Mouse (Mus musculus): ENCODE results near the gene Gm20431. TPM values are rescaled to one million over a fixed set of nuclear protein-coding genes. Genes with fewer than 3 reads are reported as not detected.

Gm20431 gene
- polyA plus RNA-seq, 1 experiment, result 15.1 TPM

DNA sequence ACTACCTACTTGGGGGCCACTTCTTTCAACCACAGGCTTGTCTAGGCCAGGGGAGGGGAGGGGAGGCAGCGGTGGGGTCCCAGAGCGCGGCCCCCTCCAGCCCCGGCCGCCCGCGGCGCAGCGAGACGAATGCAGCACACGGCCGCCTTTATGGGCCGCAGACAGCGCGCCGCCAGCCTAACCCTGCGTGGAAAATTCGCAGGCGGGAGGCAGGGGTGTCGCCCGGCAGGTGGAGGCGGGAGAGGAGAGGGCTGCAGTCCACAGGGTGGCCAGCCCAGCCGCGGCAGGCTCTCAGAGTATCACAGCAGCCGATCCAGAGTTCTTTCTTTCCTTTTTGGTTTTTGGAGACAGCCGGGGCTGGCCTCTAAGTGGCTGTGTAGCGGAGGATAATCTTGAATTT is 101.9 kb downstream of the Gm20431 start:
- no peak overlapping the region for H3K27ac ChIP-seq (ENCODE audit: insufficient read depth, low read length)
- no peak overlapping the region for H3K4me3 ChIP-seq (replicated peaks; ENCODE audit: insufficient read depth, low read depth, low read length)
- 17% methylated on average over 27 of the region's 27 CpGs for WGBS
- H3K27me3 ChIP-seq (ENCODE audit: control insufficient read depth, insufficient read depth, low read length), result no peaks in the 10 kb centered on the region; the same call in 1 of the 2 replicates
- no peak for DNase-seq
- TF ChIP-seq CTCF (IDR thresholded peaks at IDR 0.05; ENCODE audit: borderline replicate concordance, insufficient read depth, low read depth, low read length) (no peak), POLR2A (IDR thresholded peaks at IDR 0.05; ENCODE audit: borderline replicate concordance, insufficient read depth, low read length) (no peak)
- no peaks in the 10 kb centered on the region for H3K4me1 ChIP-seq (ENCODE audit: control insufficient read depth, insufficient read depth, low read length)

Other genes starting within 250 kb of the Gm20431 start
- gene Slc9a8, start 239.8 kb downstream of the Gm20431 start, polyA plus RNA-seq (2012; rRNA removed), result 60.9 and 63.5 TPM in 2 replicates
- 101 and 106 TPM in 2 replicates for gene Rnf114, start 168.9 kb downstream of the Gm20431 start, polyA plus RNA-seq (2012; rRNA removed)
- 80.2 and 88.0 TPM in 2 replicates for gene Spata2, start 168.6 kb downstream of the Gm20431 start, polyA plus RNA-seq (2012; rRNA removed)
- gene Snai1, start 123.3 kb downstream of the Gm20431 start, polyA plus RNA-seq (2012; rRNA removed), result 1.1 and 1.9 TPM in 2 replicates
- gene Ube2v1, start 29.4 kb downstream of the Gm20431 start, polyA plus RNA-seq (2012; rRNA removed), result 195 and 219 TPM in 2 replicates
- gene Cebpb, start 27.4 kb upstream of the Gm20431 start, polyA plus RNA-seq (2012; rRNA removed), result 8.2 and 8.7 TPM in 2 replicates
- gene Tmem189, start 28.3 kb upstream of the Gm20431 start, polyA plus RNA-seq (2012; rRNA removed), result 105 and 113 TPM in 2 replicates

Data from cerebellum, adult 2 months (tissue).